Mouse (Mus musculus) layer of hippocampus, adult 6 months (tissue): ENCODE measurements around the gene Gstz1. TPM values are rescaled to one million over a fixed set of nuclear protein-coding genes. Genes with fewer than 3 reads are reported as not detected.

Experiments used
- long read RNA-seq, 2 experiments: library from polyadenylated mRNA; unstranded; transcript quantifications; one replicate each; pipeline ENCODE4 v2.0.0; 2019 to 2020
- polyA plus RNA-seq: library from polyadenylated mRNA; unstranded; fragments of <200 nt; fragmentation: Nextera tagmentation; gene quantifications from 2 replicates; pipeline ENCODE4 v1.2.3, GENCODE M21; 2021

Gene Gstz1
- 36.9 and 38.4 TPM in 2 replicates for polyA plus RNA-seq
- long read RNA-seq, experiment 1, transcript Gstz1-201 (9 exons, 1,656 nt): major isoform, 44 of 57 reads
- long read RNA-seq, experiment 1, partial matches to known transcripts: 4 of 57 reads
- long read RNA-seq, experiment 1, other reads (novel, unspliced or antisense): 7 of 57 reads
- long read RNA-seq, experiment 2, transcript Gstz1-201 (9 exons, 1,656 nt): major isoform, 157 of 199 reads
- long read RNA-seq, experiment 2, transcript Gstz1-204 (9 exons, 724 nt): minor isoform, 11 of 199 reads
- long read RNA-seq, experiment 2, partial matches to known transcripts: 2 of 199 reads
- long read RNA-seq, experiment 2, other reads (novel, unspliced or antisense): 25 of 199 reads

GRCm38 (mm10) chr12:87146966-87147365, at the start of gene Gstz1:
TSS of gene Gstz1 (plus strand) at chr12:87147165.

GRCm38 (mm10) chr12:87102165-87102631, 44.8 kb upstream of the Gstz1 start, which contains the start of gene Ngb:
TSS of gene Ngb (minus strand) at chr12:87102539.

GRCm38 (mm10) chr12:87147395-87148089, 577 bp downstream of the Gstz1 start, which contains the start of gene Pomt2:
TSS of gene Pomt2 (minus strand) at chr12:87147968.

GRCm38 (mm10) chr12:87199206-87199972, 52.4 kb downstream of the Gstz1 start, which contains the start of gene Samd15:
TSS of gene Samd15 (plus strand) at chr12:87199723.

GRCm38 (mm10) chr12:87199973-87200586, 53.1 kb downstream of the Gstz1 start, which contains the start of gene Tmed8:
TSS of gene Tmed8 (minus strand) at chr12:87200454.

Other genes starting within 250 kb of the Gstz1 start
- 27.9 and 31.9 TPM in 2 replicates for gene Cipc, start 200.1 kb upstream of the Gstz1 start, polyA plus RNA-seq
- gene Zdhhc22, start 156.7 kb upstream of the Gstz1 start, polyA plus RNA-seq: 12.3 and 18.1 TPM in 2 replicates
- 12.6 and 13.4 TPM in 2 replicates for gene Tmem63c, start 125.8 kb upstream of the Gstz1 start, polyA plus RNA-seq
- 16.0 and 16.6 TPM in 2 replicates for gene Ngb, start 44.6 kb upstream of the Gstz1 start, polyA plus RNA-seq
- gene Pomt2, start 803 bp downstream of the Gstz1 start, polyA plus RNA-seq: 6.5 and 7.1 TPM in 2 replicates
- 2.0 and 2.9 TPM in 2 replicates for gene Samd15, start 52.6 kb downstream of the Gstz1 start, polyA plus RNA-seq
- gene Tmed8, start 53.3 kb downstream of the Gstz1 start, polyA plus RNA-seq: 5.1 and 5.6 TPM in 2 replicates
- 0.18 and 0.21 TPM in 2 replicates for gene Noxred1, start 91.6 kb downstream of the Gstz1 start, polyA plus RNA-seq
- 26.2 and 29.3 TPM in 2 replicates for gene Vipas39, start 119.1 kb downstream of the Gstz1 start, polyA plus RNA-seq
- 131 and 142 TPM in 2 replicates for gene Ahsa1, start 119.3 kb downstream of the Gstz1 start, polyA plus RNA-seq
- 0.18 and 0.25 TPM in 2 replicates for gene Ism2, start 152.5 kb downstream of the Gstz1 start, polyA plus RNA-seq
- gene Sptlc2, start 241.2 kb downstream of the Gstz1 start, polyA plus RNA-seq: 23.9 and 26.2 TPM in 2 replicates